Comparison of ENCODE assay signal across 12 mouse cellular contexts in genomic region chr11:110563272-110563671, GRCm38 (mm10).
A peak's percentile ranks its signal among the peaks of the same experiment; 100 is the strongest.
DNase-seq lines count a peak whose midpoint lies in the region; ATAC-seq and TF ChIP-seq lines count a peak whose summit lies in the region.
"Had no signal": no experiment of that assay in that cellular context is flagged by ENCODE, and none has a peak within 500 bp of the region (broad histone marks: within the 10 kb centered on the region; RNA-seq: fewer than 3 reads in every experiment).

No protein-coding gene starts in this region.

- peak overlapping the region; percentile 29 for H3K4me3 ChIP-seq in left cerebral cortex, adult 2 months
- 0 out of 2 replicates have a peak overlapping the region, but pooled peaks have one; percentile 3 for H3K4me3 ChIP-seq in heart, embryonic 15.5 days
- H3K4me3 ChIP-seq in liver, embryonic 12.5 days, result no peak overlapping the region
- H3K4me3 ChIP-seq: megakaryocyte, embryonic 14.5 days had no signal

- peak overlapping the region; percentile 42 for H3K27ac ChIP-seq in left cerebral cortex, adult 2 months
- H3K27ac ChIP-seq in heart, embryonic 15.5 days, result 0 out of 2 replicates have a peak overlapping the region, but pooled peaks have one; percentile 7
- no peak overlapping the region for H3K27ac ChIP-seq in liver, embryonic 12.5 days

- 0 out of 2 replicates have a peak, but pooled peaks cover 4% of the 10 kb centered on the region for H3K4me1 ChIP-seq in heart, embryonic 15.5 days (replicated peaks)
- H3K4me1 ChIP-seq in liver, embryonic 12.5 days, result 0 out of 2 replicates have a peak, but pooled peaks cover 2% of the 10 kb centered on the region

- peak; percentile 29 for DNase-seq in adrenal gland, postnatal 14 days
- no peak for DNase-seq in adrenal gland, postnatal 10 days
- no peak for DNase-seq in left cerebral cortex, adult 2 months (ENCODE audit: extremely low spot score in 1 of 2, low spot score in 2 of 2)
- no peak for DNase-seq in left cerebral cortex, postnatal 36 days (ENCODE audit: low spot score in 2 of 2)
- DNase-seq in left cerebral cortex, postnatal 4 days, result no peak
- DNase-seq in left cerebral cortex, adult 11 months (ENCODE audit: low spot score), result no peak
- DNase-seq: cerebellum, postnatal 14 days; retina, postnatal 1 day had no signal

- no peak for TF ChIP-seq CTCF in left cerebral cortex, adult 2 months (IDR thresholded peaks at IDR 0.05)

- H3K4me2 ChIP-seq in heart, embryonic 15.5 days, result peak overlapping the region; percentile 45
- H3K4me2 ChIP-seq in liver, embryonic 12.5 days, result peak overlapping the region; percentile 22; the same call in 1 of the 2 replicates

- no peak for ATAC-seq in heart, embryonic 15.5 days (replicated peaks; ENCODE audit: insufficient number of reproducible peaks, insufficient read depth, low FRiP score, low read depth)
- ATAC-seq in liver, embryonic 12.5 days, result no peak
- ATAC-seq: hindbrain, embryonic 16.5 days had no signal

- H3K9me3 ChIP-seq in heart, embryonic 15.5 days (replicated peaks), result no peaks in the 10 kb centered on the region
- H3K9me3 ChIP-seq in liver, embryonic 12.5 days (replicated peaks), result no peaks in the 10 kb centered on the region

- H3K9ac ChIP-seq in heart, embryonic 15.5 days, result no peak overlapping the region
- no peak overlapping the region for H3K9ac ChIP-seq in liver, embryonic 12.5 days

- intact Hi-C loops in left cerebral cortex, adult 2 months (cut with DNase I), result no loop called here
- intact Hi-C loops in left cerebral cortex, postnatal 36 days (cut with DNase I), result no loop called here
- intact Hi-C loops in left cerebral cortex, postnatal 4 days (cut with DNase I), result no loop called here

- no peaks in the 10 kb centered on the region for H3K36me3 ChIP-seq in heart, embryonic 15.5 days
- H3K36me3 ChIP-seq in liver, embryonic 12.5 days, result no peaks in the 10 kb centered on the region

- no peaks in the 10 kb centered on the region for H3K27me3 ChIP-seq in heart, embryonic 15.5 days
- no peaks in the 10 kb centered on the region for H3K27me3 ChIP-seq in liver, embryonic 12.5 days (replicated peaks)
- H3K27me3 ChIP-seq: megakaryocyte, embryonic 14.5 days had no signal

- 23% methylated on average over 12 of the region's 12 CpGs for WGBS in heart, embryonic 15.5 days
- WGBS in liver, embryonic 12.5 days (ENCODE audit: insufficient replicate concordance), result 14% methylated on average over 12 of the region's 12 CpGs
